Mouse (Mus musculus) stomach, embryonic 14.5 days (tissue): ENCODE measurements around the gene Mef2d. TPM values are rescaled to one million over a fixed set of nuclear protein-coding genes. Genes with fewer than 3 reads are reported as not detected.
A peak's percentile ranks its signal among the peaks of the same experiment; 100 is the strongest.

ENCODE experiments used
- ATAC-seq: fragments of 200-750 bp; cut with Nextera tagmentation; 2 replicates; pipeline ENCODE4 v1.8.0; 2017; ENCODE audit warnings: low read depth, moderate TSS enrichment; ENCODE audit not compliant: insufficient number of reproducible peaks, insufficient read depth, low FRiP score
- H3K27ac ChIP-seq: fragments of 300-500 bp; sonication (generic); 2 replicates; pipeline ENCODE4 v1.5.1; 2014; ENCODE audit warnings: mild to moderate bottlenecking, low read length, moderate library complexity, mixed read lengths
- H3K27me3 ChIP-seq: fragments of 300-500 bp; sonication (generic); 2 replicates; pipeline ENCODE4 v1.6.1; 2014; ENCODE audit warnings: low read length, control low read depth, mixed read lengths; ENCODE audit not compliant: control insufficient read depth, insufficient read depth
- H3K36me3 ChIP-seq: fragments of 300-500 bp; sonication (generic); 2 replicates; pipeline ENCODE4 v1.6.1; 2014; ENCODE audit warnings: mild to moderate bottlenecking, control low read depth, low read length, moderate library complexity, mixed read lengths; ENCODE audit not compliant: control insufficient read depth, insufficient read depth
- H3K4me1 ChIP-seq: fragments of 300-500 bp; sonication (generic); 2 replicates; pipeline ENCODE4 v1.6.1; 2014; ENCODE audit warnings: low read length, control low read depth, mixed read lengths; ENCODE audit not compliant: control insufficient read depth, insufficient read depth
- H3K4me2 ChIP-seq: fragments of 300-500 bp; sonication (generic); replicated peaks from 2 replicates; pipeline ENCODE4 v1.6.1; 2014; ENCODE audit warnings: low read depth, low read length, control low read depth
- H3K4me3 ChIP-seq: fragments of 300-500 bp; sonication (generic); 2 replicates; pipeline ENCODE4 v1.5.1; 2014; ENCODE audit warnings: low read depth, low read length, control low read depth
- H3K9ac ChIP-seq: fragments of 300-500 bp; sonication (generic); replicated peaks from 2 replicates; pipeline ENCODE4 v1.6.1; 2014; ENCODE audit warnings: low read depth, mild to moderate bottlenecking, control low read depth, low read length, moderate library complexity, mixed read lengths
- H3K9me3 ChIP-seq: fragments of 300-500 bp; sonication (generic); 2 replicates; pipeline ENCODE4 v1.6.1; 2016; ENCODE audit warnings: low read depth, low read length, control low read depth; ENCODE audit not compliant: control insufficient read depth
- WGBS: fragments of 180-500 bp; shearing (Covaris S2); extraction: QIAGEN DNeasy Blood & Tissue Kit; methylation state at CpG from one replicate; pipeline ENCODE4 v1.1.7; 2014; 5-methylcytosine and 5-hydroxymethylcytosine counted together
- polyA plus RNA-seq: library from polyadenylated mRNA; unstranded; fragments of >200 nt; fragmentation: Nextera tagmentation; extraction: Ambion mirVana; gene quantifications from 2 replicates; pipeline ENCODE4 v1.2.1, GENCODE M21; 2014

Gene Mef2d
- polyA plus RNA-seq, 1 experiment from 2014 or later = 19.5 TPM

DNA sequence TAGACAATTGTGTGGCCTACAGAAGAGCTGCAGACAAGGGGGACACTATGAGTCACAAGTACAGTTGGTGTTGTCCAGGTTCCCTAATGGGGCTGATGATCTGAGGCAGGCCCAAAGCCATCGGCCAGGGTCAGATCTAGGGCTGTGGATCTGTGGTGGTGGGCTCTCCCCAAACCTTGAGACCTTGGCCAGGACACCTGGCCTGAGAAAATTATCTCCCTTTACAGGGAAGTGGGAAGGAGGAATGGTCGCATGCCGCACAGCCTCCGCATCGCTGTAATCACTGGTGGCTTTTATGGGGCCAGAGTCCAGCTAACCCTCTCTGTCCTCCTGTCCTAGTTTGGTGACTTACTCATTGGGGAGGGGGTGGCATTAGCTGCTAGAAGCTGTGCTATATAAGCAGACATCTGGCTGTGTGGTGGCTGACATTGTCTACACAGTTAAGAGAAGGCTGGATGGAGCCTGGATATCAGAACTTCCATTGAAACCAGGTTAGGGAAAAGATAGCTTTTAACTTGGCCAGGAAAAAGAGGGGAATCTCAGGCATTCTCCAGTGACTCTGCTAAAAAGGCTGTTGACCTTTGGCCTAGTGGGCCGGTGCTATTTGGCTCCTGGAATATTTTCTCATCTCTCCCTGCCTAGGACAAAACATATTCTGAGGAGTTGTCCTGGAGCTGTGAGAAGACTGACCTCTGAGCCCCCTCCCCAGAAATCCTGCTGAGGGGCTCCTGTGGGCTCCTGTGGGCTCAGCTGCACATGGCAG lies 2.7 kb downstream of the Mef2d start:
- Histone ChIP-seq H3K36me3 (no peaks in the 10 kb centered on the region), H3K9me3 (no peaks in the 10 kb centered on the region), H3K27me3 (no peaks in the 10 kb centered on the region), H3K4me3 (peak overlapping the region; percentile 94; the same call in 1 of the 2 replicates), H3K4me2 (peak overlapping the region; percentile 89), H3K9ac (0 out of 2 replicates have a peak overlapping the region, but pooled peaks have one; percentile 10), H3K27ac (0 out of 2 replicates have a peak overlapping the region, but pooled peaks have one; percentile 30), H3K4me1 (peaks cover 72% of the 10 kb centered on the region)
- ATAC-seq = no peak
- WGBS = 63% methylated on average over 6 of the region's 6 CpGs

- 31% methylated on average over 4 of the region's 4 CpGs for WGBS
Measured at GRCm38 (mm10) chr3:88145411-88145782, 3.2 kb downstream of the Mef2d start.

GRCm38 (mm10) chr3:88145952-88146351 lies 3.8 kb downstream of the Mef2d start:
- H3K27ac ChIP-seq = no peak overlapping the region; the same call in 1 of the 2 replicates
- peak overlapping the region; percentile 13; the same call in 1 of the 2 replicates for H3K4me2 ChIP-seq
- 59% methylated on average over 5 of the region's 5 CpGs for WGBS
- no peak for ATAC-seq
- H3K9ac ChIP-seq = no peak overlapping the region
- no peaks in the 10 kb centered on the region for H3K27me3 ChIP-seq
- H3K4me1 ChIP-seq = peaks cover 72% of the 10 kb centered on the region
- no peak overlapping the region for H3K4me3 ChIP-seq
- H3K9me3 ChIP-seq = no peaks in the 10 kb centered on the region
- H3K36me3 ChIP-seq = no peaks in the 10 kb centered on the region

More at GRCm38 (mm10) chr3:88145411-88145782, 3.2 kb downstream of the Mef2d start:
- H3K27ac ChIP-seq = no peak overlapping the region
- no peak overlapping the region for H3K4me2 ChIP-seq
- H3K9me3 ChIP-seq = no peaks in the 10 kb centered on the region
- H3K4me1 ChIP-seq = peaks cover 73% of the 10 kb centered on the region
- no peak overlapping the region for H3K9ac ChIP-seq
- ATAC-seq = no peak
- no peaks in the 10 kb centered on the region for H3K27me3 ChIP-seq
- H3K4me3 ChIP-seq = no peak overlapping the region
- H3K36me3 ChIP-seq = no peaks in the 10 kb centered on the region

DNA sequence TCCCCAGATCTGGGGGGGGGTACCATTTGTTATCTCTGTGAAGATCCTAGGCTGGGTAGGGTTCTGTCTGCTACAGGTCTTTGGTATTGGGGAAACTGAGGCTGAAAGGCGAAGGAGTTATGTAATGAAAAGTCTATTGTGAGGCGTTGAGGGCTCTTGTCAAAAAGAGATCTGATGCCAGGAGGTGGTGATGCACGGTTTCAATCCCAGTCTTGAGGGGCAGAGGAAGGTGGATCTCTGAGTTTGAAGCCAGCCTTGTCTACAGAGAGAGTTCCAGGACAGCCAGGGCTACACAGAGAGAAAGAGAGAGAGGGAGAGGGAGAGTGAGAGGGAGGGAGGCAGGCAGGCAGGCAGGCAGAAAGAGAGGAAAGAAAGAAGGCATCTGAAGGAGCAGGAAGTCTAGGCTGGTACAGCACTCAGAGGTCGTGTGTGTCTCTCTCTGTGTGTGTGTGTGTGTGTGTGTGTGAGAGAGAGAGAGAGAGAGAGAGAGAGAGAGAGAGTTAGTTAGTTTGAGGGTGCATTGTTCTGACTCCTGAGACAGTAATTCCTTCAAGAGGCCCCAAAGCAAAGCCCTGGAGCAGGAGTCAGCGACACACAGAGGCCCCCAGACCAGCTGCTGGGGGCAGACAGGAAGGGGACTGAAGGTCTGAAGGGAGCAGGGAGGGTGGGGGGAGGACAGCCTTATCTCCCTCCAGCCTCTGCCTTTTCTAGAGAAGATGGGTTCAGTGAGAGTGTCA lies 4.4 kb downstream of the Mef2d start:
- 39% methylated on average over 5 of the region's 5 CpGs for WGBS
- H3K9ac ChIP-seq = no peak overlapping the region

GRCm38 (mm10) chr3:88147444-88147843 lies 5.3 kb downstream of the Mef2d start:
- Histone ChIP-seq H3K9me3 (no peaks in the 10 kb centered on the region), H3K4me2 (no peak overlapping the region), H3K4me3 (no peak overlapping the region), H3K36me3 (no peaks in the 10 kb centered on the region), H3K27ac (no peak overlapping the region), H3K9ac (no peak overlapping the region), H3K27me3 (no peaks in the 10 kb centered on the region), H3K4me1 (peaks cover 71% of the 10 kb centered on the region)
- ATAC-seq = no peak
- WGBS = 71% methylated on average over 2 of the region's 2 CpGs

More for the DNA sequence above, 4.4 kb downstream of the Mef2d start:
- H3K4me2 ChIP-seq = peak overlapping the region; percentile 13; the same call in 1 of the 2 replicates
- no peak overlapping the region for H3K4me3 ChIP-seq
- ATAC-seq = no peak
- H3K9me3 ChIP-seq = no peaks in the 10 kb centered on the region
- no peaks in the 10 kb centered on the region for H3K27me3 ChIP-seq
- no peaks in the 10 kb centered on the region for H3K36me3 ChIP-seq
- peaks cover 69% of the 10 kb centered on the region for H3K4me1 ChIP-seq
- no peak overlapping the region; the same call in 1 of the 2 replicates for H3K27ac ChIP-seq

DNA sequence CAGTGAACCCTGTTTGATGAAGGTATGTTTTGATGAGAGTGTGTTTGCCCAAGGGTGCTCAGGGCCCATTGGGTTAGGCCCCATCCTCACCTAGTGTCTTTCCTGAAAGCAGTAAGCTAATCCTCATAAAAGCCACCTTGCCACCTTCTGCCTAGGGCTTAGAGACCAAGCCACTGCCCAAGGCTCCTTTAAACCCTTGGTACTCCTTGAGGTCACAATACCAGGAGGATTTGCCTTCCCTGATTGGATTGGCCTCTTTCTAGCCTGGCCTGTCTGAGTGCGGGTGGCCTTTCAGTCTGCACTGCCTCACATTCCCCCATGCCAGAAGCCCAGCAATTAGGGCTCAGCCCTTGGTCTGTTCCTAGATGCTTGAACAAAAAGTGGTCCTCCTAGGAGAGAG lies 5.7 kb downstream of the Mef2d start:
- Histone ChIP-seq H3K4me3 (no peak overlapping the region), H3K4me2 (no peak overlapping the region), H3K27me3 (no peaks in the 10 kb centered on the region), H3K9ac (no peak overlapping the region), H3K27ac (no peak overlapping the region), H3K9me3 (no peaks in the 10 kb centered on the region), H3K36me3 (no peaks in the 10 kb centered on the region), H3K4me1 (peaks cover 71% of the 10 kb centered on the region)
- WGBS = 74% methylated on average over 1 of the region's 1 CpGs
- ATAC-seq = no peak

- Histone ChIP-seq H3K4me2 (no peak overlapping the region), H3K9ac (no peak overlapping the region), H3K27me3 (no peaks in the 10 kb centered on the region), H3K36me3 (no peaks in the 10 kb centered on the region), H3K27ac (peak overlapping the region; percentile 15; the same call in 1 of the 2 replicates), H3K4me1 (peaks cover 71% of the 10 kb centered on the region), H3K4me3 (no peak overlapping the region), H3K9me3 (no peaks in the 10 kb centered on the region)
- WGBS = 89% methylated on average over 5 of the region's 5 CpGs
- no peak for ATAC-seq
Measured at GRCm38 (mm10) chr3:88148354-88148753, 6.2 kb downstream of the Mef2d start.

GRCm38 (mm10) chr3:88148776-88149509 lies 6.8 kb downstream of the Mef2d start:
- Histone ChIP-seq H3K9ac (no peak overlapping the region), H3K36me3 (no peaks in the 10 kb centered on the region), H3K27me3 (no peaks in the 10 kb centered on the region), H3K4me3 (no peak overlapping the region), H3K27ac (peak overlapping the region; percentile 61), H3K4me2 (peak overlapping the region; percentile 24; the same call in 1 of the 2 replicates), H3K9me3 (no peaks in the 10 kb centered on the region), H3K4me1 (peaks cover 70% of the 10 kb centered on the region)
- no peak for ATAC-seq
- WGBS = 57% methylated on average over 4 of the region's 4 CpGs
